Mouse (Mus musculus) heart, adult 18-20 months (tissue): Measurements from ENCODE around the gene Oas1e. TPM values are rescaled to one million over a fixed set of nuclear protein-coding genes. Genes with fewer than 3 reads are reported as not detected.

Experiments
- DNase-seq, 2 experiments: peaks; one replicate each; pipeline ENCODE4 v3.0.0; 2021 to 2022; ENCODE audit warnings: mixed read lengths in 1 of 2
- total RNA-seq, 2 experiments: library from RNA; stranded (reverse); gene quantifications; 2 replicates each; pipeline ENCODE4 v1.2.3; 2021

Gene Oas1e
- total RNA-seq, 2 experiments from 2014 or later: not detected

- DNase-seq: no peak
Observed at GRCm38 (mm10) chr5:120776801-120777200, 18.5 kb downstream of the Oas1e start.

DNA sequence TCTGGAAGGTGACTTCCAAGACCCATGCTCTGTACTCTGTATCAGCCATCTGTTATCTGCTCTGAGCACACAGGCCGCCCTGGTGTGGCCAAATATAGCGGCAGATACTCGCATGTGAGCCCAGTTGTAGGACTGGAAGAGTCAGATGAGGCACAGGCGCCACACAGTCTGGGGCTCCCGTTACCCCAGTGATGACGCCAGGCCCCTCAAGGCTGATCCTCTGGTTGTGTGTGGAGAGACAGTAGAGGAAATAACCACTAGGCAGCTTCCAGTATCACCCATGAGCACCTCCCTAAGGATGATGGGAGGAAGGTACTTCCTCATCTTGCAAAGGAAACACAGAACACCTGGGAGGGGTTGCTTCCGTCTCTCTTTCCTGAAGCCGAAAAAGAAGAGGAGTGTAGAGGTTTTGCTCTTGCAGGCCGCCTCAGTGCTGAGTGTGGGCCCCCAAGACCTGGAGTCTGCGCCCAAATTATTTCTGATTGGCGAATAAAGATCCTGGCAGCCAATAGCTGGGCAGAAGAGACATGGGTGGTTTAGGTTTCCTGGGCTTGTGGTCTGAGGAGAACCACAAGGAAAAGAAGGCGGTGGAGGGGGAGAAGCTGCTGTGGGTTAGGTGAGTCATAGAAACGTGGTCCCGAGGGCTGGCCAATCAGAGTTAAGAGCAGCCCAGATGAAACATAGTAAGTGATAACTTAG lies 19.9 kb downstream of the Oas1e start:
- DNase-seq: peak; percentile 11 to 21

DNA sequence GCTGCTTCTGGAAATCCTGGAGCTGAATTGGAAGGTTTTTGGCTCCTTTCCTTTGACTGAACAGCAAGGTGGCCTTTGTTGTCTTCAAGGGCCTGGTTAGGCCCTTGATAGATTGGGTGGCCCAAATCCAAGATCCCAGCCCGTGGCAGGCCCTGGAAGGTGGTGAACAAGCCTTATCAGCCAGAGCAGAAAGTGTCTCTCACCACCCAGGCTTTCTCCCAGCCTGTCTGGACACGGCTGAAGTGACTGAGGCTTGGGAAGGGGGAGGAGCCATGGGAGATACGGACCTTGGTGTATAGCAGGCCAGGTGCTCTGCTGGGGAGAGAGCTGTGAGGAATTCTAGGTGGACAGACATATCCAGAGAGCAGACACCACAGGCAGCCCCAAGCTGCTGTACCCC lies 25.9 kb downstream of the Oas1e start:
- no peak for DNase-seq

DNA sequence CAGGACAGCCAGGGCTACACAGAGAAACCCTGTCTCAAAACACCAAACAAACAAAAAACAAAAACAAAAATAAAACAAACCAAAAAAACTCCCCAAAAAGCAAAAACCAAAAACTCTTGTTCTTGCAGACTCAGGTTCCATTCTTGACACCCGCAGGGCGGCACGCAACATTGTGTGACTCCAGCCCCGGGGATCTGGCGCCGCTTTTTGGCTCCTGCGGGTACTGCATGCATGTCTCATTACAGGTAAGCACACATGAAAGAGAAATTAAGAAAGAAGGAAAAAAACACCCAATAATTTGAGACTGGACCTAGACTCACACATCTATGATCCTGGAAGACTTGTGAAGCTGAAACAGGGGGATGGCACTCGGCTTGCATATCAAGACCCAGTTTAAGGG lies 30.3 kb downstream of the Oas1e start:
- no peak for DNase-seq

- DNase-seq: peak; percentile 11 to 17
Observed at GRCm38 (mm10) chr5:120761901-120762300, 33.4 kb downstream of the Oas1e start.

GRCm38 (mm10) chr5:120754215-120754614 lies 41.1 kb downstream of the Oas1e start:
- no peak for DNase-seq

- DNase-seq: no peak
Observed at GRCm38 (mm10) chr5:120752786-120753185, 42.5 kb downstream of the Oas1e start.

DNA sequence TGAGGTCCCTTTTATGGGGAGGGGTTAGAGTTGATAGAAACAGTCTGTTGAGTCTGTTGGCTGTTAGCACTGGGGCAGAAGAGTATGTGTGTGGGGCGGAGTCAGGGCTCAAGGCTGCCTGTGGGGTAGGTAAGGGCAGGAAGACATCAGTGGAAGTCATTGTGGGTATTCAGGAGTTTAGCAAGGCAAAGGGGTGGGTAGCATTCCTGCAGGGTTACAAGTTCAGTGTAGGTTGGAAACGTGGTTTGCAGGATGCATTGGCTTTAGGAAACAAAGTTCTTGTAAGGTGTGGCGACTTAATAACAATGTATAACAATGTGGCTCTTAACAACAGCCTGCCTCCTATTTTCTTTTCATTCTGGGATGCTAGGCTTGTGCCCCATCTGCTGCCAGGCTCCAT lies 44.1 kb downstream of the Oas1e start:
- DNase-seq: no peak

GRCm38 (mm10) chr5:120749688-120750087 lies 45.6 kb downstream of the Oas1e start, which contains the start of gene Oas2:
Gene Oas2, minus strand, starts transcription at chr5:120749853.
- DNase-seq: peak; percentile 22 to 64

- DNase-seq: peak; percentile 27 to 78
Observed at GRCm38 (mm10) chr5:120746451-120746850, 48.9 kb downstream of the Oas1e start.

- DNase-seq: peak in 1 of 2 experiments; percentile 32
Observed at GRCm38 (mm10) chr5:120742125-120742524, 53.2 kb downstream of the Oas1e start.

Other genes starting within 250 kb of the Oas1e start
- gene Tpcn1, start 206.9 kb downstream of the Oas1e start, total RNA-seq: 10 to 100 TPM; 29.7 to 35.5 TPM
- not detected for gene Iqcd, start 206.5 kb downstream of the Oas1e start, total RNA-seq
- 10 to 100 TPM; 13.4 to 16.3 TPM for gene Rita1, start 182.9 kb downstream of the Oas1e start, total RNA-seq
- gene Ddx54, start 182.8 kb downstream of the Oas1e start, total RNA-seq: 10 to 100 TPM; 19.2 to 23.0 TPM
- not detected for gene Cfap73, start 161.3 kb downstream of the Oas1e start, total RNA-seq
- gene Rasal1, start 146.7 kb downstream of the Oas1e start, total RNA-seq: under 1 TPM in 1 of 2 experiments, not detected in 1; 0.69 TPM
- 1 to 10 TPM in 1 of 2 experiments, under 1 TPM in 1; 0.99 to 2.7 TPM for gene Dtx1, start 83.6 kb downstream of the Oas1e start, total RNA-seq
- 1 to 10 TPM; 1.1 to 1.2 TPM for gene Oas2, start 45.7 kb downstream of the Oas1e start, total RNA-seq
- gene Oas3, start 17.9 kb downstream of the Oas1e start, total RNA-seq: under 1 TPM in 1 of 2 experiments, not detected in 1; 0.05 TPM
- under 1 TPM; 0.22 to 0.36 TPM for gene Oas1c, start 17.0 kb upstream of the Oas1e start, total RNA-seq
- gene Oas1f, start 51.8 kb upstream of the Oas1e start, total RNA-seq: not detected
- gene Oas1h, start 65.9 kb upstream of the Oas1e start, total RNA-seq: not detected
- gene Oas1g, start 92.1 kb upstream of the Oas1e start, total RNA-seq: not detected
- gene Oas1a, start 112.0 kb upstream of the Oas1e start, total RNA-seq: 1 to 10 TPM in 1 of 2 experiments, under 1 TPM in 1; 0.82 to 1.1 TPM
- not detected for gene Oas1d, start 119.0 kb upstream of the Oas1e start, total RNA-seq
- gene Rph3a, start 214.6 kb upstream of the Oas1e start, total RNA-seq: not detected